Mouse (Mus musculus): ENCODE data around the gene Prmt2. TPM values are rescaled to one million over a fixed set of nuclear protein-coding genes. Genes with fewer than 3 reads are reported as not detected.

Prmt2 gene
- polyA plus RNA-seq, 1 experiment from 2014 or later, result 53.6 TPM

GRCm38 (mm10) chr10:76245106-76245505 is 7.4 kb upstream of the Prmt2 start:
- no peak overlapping the region for H3K9ac ChIP-seq (ENCODE audit: low read length)
- H3K27ac ChIP-seq (ENCODE audit: low read depth), result no peak overlapping the region
- 90% methylated on average over 2 of the region's 2 CpGs for WGBS
- no peak overlapping the region for H3K4me3 ChIP-seq (ENCODE audit: low read depth, low read length)
- H3K4me1 ChIP-seq (replicated peaks; ENCODE audit: control insufficient read depth, insufficient read depth, low read length), result no peaks in the 10 kb centered on the region
- no peak for DNase-seq (ENCODE audit: low spot score)
- H3K9me3 ChIP-seq (ENCODE audit: control insufficient read depth, low read length), result no peaks in the 10 kb centered on the region
- no peaks in the 10 kb centered on the region for H3K27me3 ChIP-seq (replicated peaks; ENCODE audit: control insufficient read depth, insufficient read depth, low read length)
- no peak for ATAC-seq (replicated peaks; ENCODE audit: low FRiP score, low TSS enrichment, low read depth)
- H3K4me2 ChIP-seq (ENCODE audit: low read length), result no peak overlapping the region
- H3K36me3 ChIP-seq (ENCODE audit: control insufficient read depth, insufficient read depth, low read length), result no peaks in the 10 kb centered on the region

- no peak for DNase-seq (ENCODE audit: low spot score)
- Histone ChIP-seq H3K27me3 (replicated peaks; ENCODE audit: control insufficient read depth, insufficient read depth, low read length) (no peaks in the 10 kb centered on the region), H3K4me1 (replicated peaks; ENCODE audit: control insufficient read depth, insufficient read depth, low read length) (no peaks in the 10 kb centered on the region), H3K9me3 (ENCODE audit: control insufficient read depth, low read length) (no peaks in the 10 kb centered on the region), H3K36me3 (ENCODE audit: control insufficient read depth, insufficient read depth, low read length) (peaks cover 6% of the 10 kb centered on the region; the same call in 1 of the 2 replicates), H3K27ac (ENCODE audit: low read depth) (no peak overlapping the region), H3K4me2 (ENCODE audit: low read length) (no peak overlapping the region), H3K4me3 (ENCODE audit: low read depth, low read length) (no peak overlapping the region), H3K9ac (ENCODE audit: low read length) (no peak overlapping the region)
- 71% methylated on average over 4 of the region's 4 CpGs for WGBS
- no peak for ATAC-seq (replicated peaks; ENCODE audit: low FRiP score, low TSS enrichment, low read depth)
Observed at GRCm38 (mm10) chr10:76239401-76239800, 1.7 kb upstream of the Prmt2 start.

GRCm38 (mm10) chr10:76229627-76230026 is 8.0 kb downstream of the Prmt2 start:
- no peaks in the 10 kb centered on the region for H3K27me3 ChIP-seq (replicated peaks; ENCODE audit: control insufficient read depth, insufficient read depth, low read length)
- no peak overlapping the region for H3K4me2 ChIP-seq (ENCODE audit: low read length)
- H3K4me1 ChIP-seq (replicated peaks; ENCODE audit: control insufficient read depth, insufficient read depth, low read length), result no peaks in the 10 kb centered on the region
- ATAC-seq (replicated peaks; ENCODE audit: low FRiP score, low TSS enrichment, low read depth) (no peak), DNase-seq (ENCODE audit: low spot score) (no peak)
- no peak overlapping the region for H3K27ac ChIP-seq (ENCODE audit: low read depth)
- H3K9ac ChIP-seq (ENCODE audit: low read length), result no peak overlapping the region
- no peaks in the 10 kb centered on the region for H3K9me3 ChIP-seq (ENCODE audit: control insufficient read depth, low read length)
- no peak overlapping the region for H3K4me3 ChIP-seq (ENCODE audit: low read depth, low read length)
- WGBS, result 74% methylated on average over 1 of the region's 1 CpGs
- H3K36me3 ChIP-seq (ENCODE audit: control insufficient read depth, insufficient read depth, low read length), result peaks cover 10% of the 10 kb centered on the region

- ATAC-seq (replicated peaks; ENCODE audit: low FRiP score, low TSS enrichment, low read depth), result no peak
- Histone ChIP-seq H3K36me3 (ENCODE audit: control insufficient read depth, insufficient read depth, low read length) (peaks cover 38% of the 10 kb centered on the region), H3K4me3 (ENCODE audit: low read depth, low read length) (no peak overlapping the region), H3K27me3 (replicated peaks; ENCODE audit: control insufficient read depth, insufficient read depth, low read length) (no peaks in the 10 kb centered on the region), H3K9me3 (ENCODE audit: control insufficient read depth, low read length) (no peaks in the 10 kb centered on the region), H3K27ac (ENCODE audit: low read depth) (no peak overlapping the region), H3K4me1 (replicated peaks; ENCODE audit: control insufficient read depth, insufficient read depth, low read length) (no peaks in the 10 kb centered on the region), H3K4me2 (ENCODE audit: low read length) (no peak overlapping the region), H3K9ac (ENCODE audit: low read length) (no peak overlapping the region)
- 94% methylated on average over 11 of the region's 11 CpGs for WGBS
- DNase-seq (ENCODE audit: low spot score), result no peak
Observed at GRCm38 (mm10) chr10:76225944-76226343, 11.7 kb downstream of the Prmt2 start.

- Histone ChIP-seq H3K4me1 (replicated peaks; ENCODE audit: control insufficient read depth, insufficient read depth, low read length) (no peaks in the 10 kb centered on the region), H3K27ac (ENCODE audit: low read depth) (no peak overlapping the region), H3K9ac (ENCODE audit: low read length) (no peak overlapping the region), H3K27me3 (replicated peaks; ENCODE audit: control insufficient read depth, insufficient read depth, low read length) (no peaks in the 10 kb centered on the region), H3K4me3 (ENCODE audit: low read depth, low read length) (no peak overlapping the region), H3K4me2 (ENCODE audit: low read length) (no peak overlapping the region), H3K36me3 (ENCODE audit: control insufficient read depth, insufficient read depth, low read length) (peaks cover 79% of the 10 kb centered on the region), H3K9me3 (ENCODE audit: control insufficient read depth, low read length) (0 out of 2 replicates have a peak, but pooled peaks cover 8% of the 10 kb centered on the region)
- peak; percentile 45 for DNase-seq (ENCODE audit: low spot score)
- no peak for ATAC-seq (replicated peaks; ENCODE audit: low FRiP score, low TSS enrichment, low read depth)
- 83% methylated on average over 9 of the region's 9 CpGs for WGBS
Observed at GRCm38 (mm10) chr10:76218240-76218639, 19.4 kb downstream of the Prmt2 start.

GRCm38 (mm10) chr10:76217056-76217455 is 20.6 kb downstream of the Prmt2 start:
- no peak overlapping the region for H3K4me3 ChIP-seq (ENCODE audit: low read depth, low read length)
- ATAC-seq (replicated peaks; ENCODE audit: low FRiP score, low TSS enrichment, low read depth) (no peak), DNase-seq (ENCODE audit: low spot score) (peak; percentile 49)
- no peak overlapping the region for H3K4me2 ChIP-seq (ENCODE audit: low read length)
- H3K36me3 ChIP-seq (ENCODE audit: control insufficient read depth, insufficient read depth, low read length), result peaks cover 80% of the 10 kb centered on the region
- WGBS, result 95% methylated on average over 17 of the region's 17 CpGs
- no peak overlapping the region for H3K27ac ChIP-seq (ENCODE audit: low read depth)
- no peaks in the 10 kb centered on the region for H3K27me3 ChIP-seq (replicated peaks; ENCODE audit: control insufficient read depth, insufficient read depth, low read length)
- 0 out of 2 replicates have a peak, but pooled peaks cover 8% of the 10 kb centered on the region for H3K9me3 ChIP-seq (ENCODE audit: control insufficient read depth, low read length)
- no peaks in the 10 kb centered on the region for H3K4me1 ChIP-seq (replicated peaks; ENCODE audit: control insufficient read depth, insufficient read depth, low read length)
- no peak overlapping the region for H3K9ac ChIP-seq (ENCODE audit: low read length)

GRCm38 (mm10) chr10:76214161-76214560 is 23.5 kb downstream of the Prmt2 start:
- no peak for ATAC-seq (replicated peaks; ENCODE audit: low FRiP score, low TSS enrichment, low read depth)
- WGBS, result 90% methylated on average over 4 of the region's 4 CpGs
- H3K4me3 ChIP-seq (ENCODE audit: low read depth, low read length), result no peak overlapping the region
- H3K9ac ChIP-seq (ENCODE audit: low read length), result no peak overlapping the region
- H3K9me3 ChIP-seq (ENCODE audit: control insufficient read depth, low read length), result 0 out of 2 replicates have a peak, but pooled peaks cover 8% of the 10 kb centered on the region
- no peak overlapping the region for H3K27ac ChIP-seq (ENCODE audit: low read depth)
- H3K4me2 ChIP-seq (ENCODE audit: low read length), result no peak overlapping the region
- H3K36me3 ChIP-seq (ENCODE audit: control insufficient read depth, insufficient read depth, low read length), result peaks cover 70% of the 10 kb centered on the region
- peak; percentile 40 for DNase-seq (ENCODE audit: low spot score)
- no peaks in the 10 kb centered on the region for H3K27me3 ChIP-seq (replicated peaks; ENCODE audit: control insufficient read depth, insufficient read depth, low read length)
- no peaks in the 10 kb centered on the region for H3K4me1 ChIP-seq (replicated peaks; ENCODE audit: control insufficient read depth, insufficient read depth, low read length)

GRCm38 (mm10) chr10:76212121-76212520 is 25.5 kb downstream of the Prmt2 start:
- DNase-seq (ENCODE audit: low spot score), result peak; percentile 21
- Histone ChIP-seq H3K4me1 (replicated peaks; ENCODE audit: control insufficient read depth, insufficient read depth, low read length) (no peaks in the 10 kb centered on the region), H3K9me3 (ENCODE audit: control insufficient read depth, low read length) (0 out of 2 replicates have a peak, but pooled peaks cover 8% of the 10 kb centered on the region), H3K27me3 (replicated peaks; ENCODE audit: control insufficient read depth, insufficient read depth, low read length) (no peaks in the 10 kb centered on the region), H3K36me3 (ENCODE audit: control insufficient read depth, insufficient read depth, low read length) (peaks cover 70% of the 10 kb centered on the region), H3K27ac (ENCODE audit: low read depth) (no peak overlapping the region), H3K4me2 (ENCODE audit: low read length) (no peak overlapping the region), H3K4me3 (ENCODE audit: low read depth, low read length) (no peak overlapping the region), H3K9ac (ENCODE audit: low read length) (no peak overlapping the region)
- WGBS, result 97% methylated on average over 6 of the region's 6 CpGs
- no peak for ATAC-seq (replicated peaks; ENCODE audit: low FRiP score, low TSS enrichment, low read depth)

- no peak overlapping the region for H3K4me2 ChIP-seq (ENCODE audit: low read length)
- no peak overlapping the region for H3K27ac ChIP-seq (ENCODE audit: low read depth)
- no peaks in the 10 kb centered on the region for H3K4me1 ChIP-seq (replicated peaks; ENCODE audit: control insufficient read depth, insufficient read depth, low read length)
- no peaks in the 10 kb centered on the region for H3K27me3 ChIP-seq (replicated peaks; ENCODE audit: control insufficient read depth, insufficient read depth, low read length)
- H3K9me3 ChIP-seq (ENCODE audit: control insufficient read depth, low read length), result 0 out of 2 replicates have a peak, but pooled peaks cover 8% of the 10 kb centered on the region
- H3K36me3 ChIP-seq (ENCODE audit: control insufficient read depth, insufficient read depth, low read length), result peaks cover 68% of the 10 kb centered on the region
- no peak overlapping the region for H3K9ac ChIP-seq (ENCODE audit: low read length)
- H3K4me3 ChIP-seq (ENCODE audit: low read depth, low read length), result no peak overlapping the region
- no peak for ATAC-seq (replicated peaks; ENCODE audit: low FRiP score, low TSS enrichment, low read depth)
- WGBS, result 93% methylated on average over 7 of the region's 7 CpGs
- DNase-seq (ENCODE audit: low spot score), result peak; percentile 13
Observed at GRCm38 (mm10) chr10:76210806-76211205, 26.9 kb downstream of the Prmt2 start.

All from intestine, embryonic 14.5 days (tissue).